Mouse (Mus musculus): Measurements from ENCODE around the gene Cdc20b.

- TF ChIP-seq CTCF (IDR thresholded peaks at IDR 0.05; ENCODE audit: extremely low read depth, insufficient read length, insufficient replicate concordance, low read depth, low read length), result no peak
- no peak for TF ChIP-seq POLR2A (IDR thresholded peaks at IDR 0.05; ENCODE audit: low read depth, low read length)
These were observed 2.1 kb upstream of the Cdc20b start for GRCm38 (mm10) chr13:113032831-113033230.
